Mouse (Mus musculus) kidney, adult 2 months (tissue): ENCODE measurements around the gene Cdc42bpg.

ENCODE experiments used
- CTCF ChIP-seq: fragments of 200-500 bp; conservative IDR thresholded peaks from 2 replicates; pipeline ENCODE4 v1.5.1; 2011; ENCODE audit warnings: low read depth, mild to moderate bottlenecking, control low read depth, low read length, moderate library complexity, mixed read lengths; ENCODE audit not compliant: insufficient read depth, insufficient read length
- POLR2A ChIP-seq: fragments of 200-500 bp; IDR thresholded peaks from one replicate; pipeline ENCODE4 v1.6.1; 2011; ENCODE audit warnings: low read depth, low read length, control low read depth

GRCm38 (mm10) chr19:6278439-6279073 is 27.7 kb upstream of the Cdc42bpg start:
- no peak for TF ChIP-seq CTCF
- no peak for TF ChIP-seq POLR2A
